Mouse (Mus musculus): Measurements from ENCODE around the gene Ttyh2. TPM values are rescaled to one million over a fixed set of nuclear protein-coding genes. Genes with fewer than 3 reads are reported as not detected.
"Not testable (repeated sequence)": the region's sequence is repeated elsewhere in the genome, so short reads cannot be mapped to it uniquely, and the experiment has no call there.

Gene Ttyh2
- polyA plus RNA-seq, 1 experiment from 2014 or later: 25.2 TPM

GRCm38 (mm10) chr11:114673719-114674050 is 1.5 kb upstream of the Ttyh2 start:
- Histone ChIP-seq H3K4me2 (ENCODE audit: low read length) (no peak overlapping the region), H3K4me3 (ENCODE audit: low read depth, low read length) (no peak overlapping the region), H3K4me1 (ENCODE audit: control insufficient read depth, insufficient read depth, low read length) (peaks cover 22% of the 10 kb centered on the region), H3K9ac (ENCODE audit: low read length) (no peak overlapping the region), H3K27me3 (replicated peaks; ENCODE audit: control insufficient read depth, insufficient read depth, low read length) (no peaks in the 10 kb centered on the region), H3K36me3 (ENCODE audit: control insufficient read depth, insufficient read depth, low read length) (peaks cover 41% of the 10 kb centered on the region), H3K27ac (ENCODE audit: low read depth, low read length) (no peak overlapping the region), H3K9me3 (replicated peaks; ENCODE audit: control insufficient read depth, low read length) (no peaks in the 10 kb centered on the region)
- 71% methylated on average over 2 of the region's 2 CpGs for WGBS
- ATAC-seq (no peak), DNase-seq (ENCODE audit: low spot score) (no peak)

- ATAC-seq (no peak), DNase-seq (ENCODE audit: low spot score) (no peak)
- H3K4me1 ChIP-seq (ENCODE audit: control insufficient read depth, insufficient read depth, low read length): peaks cover 22% of the 10 kb centered on the region
- H3K4me2 ChIP-seq (ENCODE audit: low read length): no peak overlapping the region
- WGBS: 56% methylated on average over 8 of the region's 8 CpGs
- no peaks in the 10 kb centered on the region for H3K9me3 ChIP-seq (replicated peaks; ENCODE audit: control insufficient read depth, low read length)
- H3K4me3 ChIP-seq (ENCODE audit: low read depth, low read length): no peak overlapping the region
- no peaks in the 10 kb centered on the region for H3K27me3 ChIP-seq (replicated peaks; ENCODE audit: control insufficient read depth, insufficient read depth, low read length)
- H3K9ac ChIP-seq (ENCODE audit: low read length): no peak overlapping the region
- H3K27ac ChIP-seq (ENCODE audit: low read depth, low read length): no peak overlapping the region
- H3K36me3 ChIP-seq (ENCODE audit: control insufficient read depth, insufficient read depth, low read length): peaks cover 41% of the 10 kb centered on the region
Measured at GRCm38 (mm10) chr11:114674180-114674579, 1.1 kb upstream of the Ttyh2 start.

- H3K4me1 ChIP-seq (ENCODE audit: control insufficient read depth, insufficient read depth, low read length): peaks cover 17% of the 10 kb centered on the region
- H3K27me3 ChIP-seq (replicated peaks; ENCODE audit: control insufficient read depth, insufficient read depth, low read length); H3K9me3 ChIP-seq (replicated peaks; ENCODE audit: control insufficient read depth, low read length); H3K9ac ChIP-seq (ENCODE audit: low read length); H3K27ac ChIP-seq (ENCODE audit: low read depth, low read length); DNase-seq (ENCODE audit: low spot score): not testable (repeated sequence)
- no CpG with 5 or more reads among the region's 3 CpGs for WGBS
- peaks cover 41% of the 10 kb centered on the region for H3K36me3 ChIP-seq (ENCODE audit: control insufficient read depth, insufficient read depth, low read length)
- ATAC-seq: peak; percentile 0; the same call in 1 of the 2 replicates
- H3K4me3 ChIP-seq (ENCODE audit: low read depth, low read length): peak overlapping the region; percentile 57; the same call in 1 of the 2 replicates
- H3K4me2 ChIP-seq (ENCODE audit: low read length): peak overlapping the region; percentile 94
Measured at GRCm38 (mm10) chr11:114674796-114675195, 435 bp upstream of the Ttyh2 start.

GRCm38 (mm10) chr11:114675826-114676401 is 683 bp downstream of the Ttyh2 start:
- H3K4me2 ChIP-seq (ENCODE audit: low read length): peak overlapping the region; percentile 94
- 3% methylated on average over 27 of the region's 27 CpGs for WGBS
- peaks cover 9% of the 10 kb centered on the region for H3K4me1 ChIP-seq (ENCODE audit: control insufficient read depth, insufficient read depth, low read length)
- H3K9ac ChIP-seq (ENCODE audit: low read length): peak overlapping the region; percentile 80
- H3K27ac ChIP-seq (ENCODE audit: low read depth, low read length): no peak overlapping the region
- peaks cover 32% of the 10 kb centered on the region for H3K36me3 ChIP-seq (ENCODE audit: control insufficient read depth, insufficient read depth, low read length)
- H3K9me3 ChIP-seq (replicated peaks; ENCODE audit: control insufficient read depth, low read length): no peaks in the 10 kb centered on the region
- peak overlapping the region; percentile 57 for H3K4me3 ChIP-seq (ENCODE audit: low read depth, low read length)
- H3K27me3 ChIP-seq (replicated peaks; ENCODE audit: control insufficient read depth, insufficient read depth, low read length): no peaks in the 10 kb centered on the region
- ATAC-seq (peak; percentile 30), DNase-seq (ENCODE audit: low spot score) (peak; percentile 54)

GRCm38 (mm10) chr11:114676431-114676830 is 1.2 kb downstream of the Ttyh2 start:
- peak overlapping the region; percentile 80 for H3K9ac ChIP-seq (ENCODE audit: low read length)
- DNase-seq (ENCODE audit: low spot score): no peak
- H3K27ac ChIP-seq (ENCODE audit: low read depth, low read length): no peak overlapping the region
- no peaks in the 10 kb centered on the region for H3K9me3 ChIP-seq (replicated peaks; ENCODE audit: control insufficient read depth, low read length)
- H3K4me1 ChIP-seq (ENCODE audit: control insufficient read depth, insufficient read depth, low read length): peaks cover 9% of the 10 kb centered on the region
- no peaks in the 10 kb centered on the region for H3K27me3 ChIP-seq (replicated peaks; ENCODE audit: control insufficient read depth, insufficient read depth, low read length)
- no peak for ATAC-seq
- H3K4me2 ChIP-seq (ENCODE audit: low read length): peak overlapping the region; percentile 94
- H3K4me3 ChIP-seq (ENCODE audit: low read depth, low read length): peak overlapping the region; percentile 57
- H3K36me3 ChIP-seq (ENCODE audit: control insufficient read depth, insufficient read depth, low read length): peaks cover 26% of the 10 kb centered on the region
- WGBS: 8% methylated on average over 14 of the region's 14 CpGs

GRCm38 (mm10) chr11:114676896-114677530 is 1.8 kb downstream of the Ttyh2 start:
- Histone ChIP-seq H3K4me2 (ENCODE audit: low read length) (peak overlapping the region; percentile 94), H3K9me3 (replicated peaks; ENCODE audit: control insufficient read depth, low read length) (no peaks in the 10 kb centered on the region), H3K9ac (ENCODE audit: low read length) (peak overlapping the region; percentile 80; the same call in 1 of the 2 replicates), H3K4me1 (ENCODE audit: control insufficient read depth, insufficient read depth, low read length) (peaks cover 9% of the 10 kb centered on the region), H3K27me3 (replicated peaks; ENCODE audit: control insufficient read depth, insufficient read depth, low read length) (no peaks in the 10 kb centered on the region), H3K27ac (ENCODE audit: low read depth, low read length) (no peak overlapping the region), H3K36me3 (ENCODE audit: control insufficient read depth, insufficient read depth, low read length) (peaks cover 21% of the 10 kb centered on the region), H3K4me3 (ENCODE audit: low read depth, low read length) (peak overlapping the region; percentile 57)
- DNase-seq (ENCODE audit: low spot score): no peak
- ATAC-seq: no peak
- 40% methylated on average over 9 of the region's 9 CpGs for WGBS

- Histone ChIP-seq H3K4me3 (ENCODE audit: low read depth, low read length) (no peak overlapping the region), H3K4me2 (ENCODE audit: low read length) (no peak overlapping the region), H3K36me3 (ENCODE audit: control insufficient read depth, insufficient read depth, low read length) (no peaks in the 10 kb centered on the region), H3K4me1 (ENCODE audit: control insufficient read depth, insufficient read depth, low read length) (peaks cover 9% of the 10 kb centered on the region), H3K27me3 (replicated peaks; ENCODE audit: control insufficient read depth, insufficient read depth, low read length) (no peaks in the 10 kb centered on the region), H3K9ac (ENCODE audit: low read length) (no peak overlapping the region), H3K27ac (ENCODE audit: low read depth, low read length) (no peak overlapping the region), H3K9me3 (replicated peaks; ENCODE audit: control insufficient read depth, low read length) (no peaks in the 10 kb centered on the region)
- DNase-seq (ENCODE audit: low spot score) (no peak), ATAC-seq (no peak)
- WGBS: 80% methylated on average over 8 of the region's 8 CpGs
Measured at GRCm38 (mm10) chr11:114679582-114679981, 4.4 kb downstream of the Ttyh2 start.

GRCm38 (mm10) chr11:114680291-114680690 is 5.1 kb downstream of the Ttyh2 start:
- Histone ChIP-seq H3K27me3 (replicated peaks; ENCODE audit: control insufficient read depth, insufficient read depth, low read length) (no peaks in the 10 kb centered on the region), H3K4me2 (ENCODE audit: low read length) (no peak overlapping the region), H3K27ac (ENCODE audit: low read depth, low read length) (no peak overlapping the region), H3K9ac (ENCODE audit: low read length) (no peak overlapping the region), H3K36me3 (ENCODE audit: control insufficient read depth, insufficient read depth, low read length) (no peaks in the 10 kb centered on the region), H3K4me3 (ENCODE audit: low read depth, low read length) (no peak overlapping the region), H3K4me1 (ENCODE audit: control insufficient read depth, insufficient read depth, low read length) (peaks cover 9% of the 10 kb centered on the region), H3K9me3 (replicated peaks; ENCODE audit: control insufficient read depth, low read length) (no peaks in the 10 kb centered on the region)
- ATAC-seq (no peak), DNase-seq (ENCODE audit: low spot score) (no peak)
- WGBS: 75% methylated on average over 10 of the region's 10 CpGs

GRCm38 (mm10) chr11:114681054-114681453 is 5.8 kb downstream of the Ttyh2 start:
- Histone ChIP-seq H3K36me3 (ENCODE audit: control insufficient read depth, insufficient read depth, low read length) (no peaks in the 10 kb centered on the region), H3K27me3 (replicated peaks; ENCODE audit: control insufficient read depth, insufficient read depth, low read length) (no peaks in the 10 kb centered on the region), H3K4me3 (ENCODE audit: low read depth, low read length) (no peak overlapping the region), H3K9ac (ENCODE audit: low read length) (no peak overlapping the region), H3K9me3 (replicated peaks; ENCODE audit: control insufficient read depth, low read length) (no peaks in the 10 kb centered on the region), H3K4me2 (ENCODE audit: low read length) (no peak overlapping the region), H3K4me1 (ENCODE audit: control insufficient read depth, insufficient read depth, low read length) (peaks cover 4% of the 10 kb centered on the region; the same call in 1 of the 2 replicates), H3K27ac (ENCODE audit: low read depth, low read length) (no peak overlapping the region)
- 67% methylated on average over 5 of the region's 5 CpGs for WGBS
- ATAC-seq (no peak), DNase-seq (ENCODE audit: low spot score) (no peak)

All from forebrain, embryonic 14.5 days (tissue).